24 mouse cellular contexts compared by ENCODE assay signal in the genomic region with DNA sequence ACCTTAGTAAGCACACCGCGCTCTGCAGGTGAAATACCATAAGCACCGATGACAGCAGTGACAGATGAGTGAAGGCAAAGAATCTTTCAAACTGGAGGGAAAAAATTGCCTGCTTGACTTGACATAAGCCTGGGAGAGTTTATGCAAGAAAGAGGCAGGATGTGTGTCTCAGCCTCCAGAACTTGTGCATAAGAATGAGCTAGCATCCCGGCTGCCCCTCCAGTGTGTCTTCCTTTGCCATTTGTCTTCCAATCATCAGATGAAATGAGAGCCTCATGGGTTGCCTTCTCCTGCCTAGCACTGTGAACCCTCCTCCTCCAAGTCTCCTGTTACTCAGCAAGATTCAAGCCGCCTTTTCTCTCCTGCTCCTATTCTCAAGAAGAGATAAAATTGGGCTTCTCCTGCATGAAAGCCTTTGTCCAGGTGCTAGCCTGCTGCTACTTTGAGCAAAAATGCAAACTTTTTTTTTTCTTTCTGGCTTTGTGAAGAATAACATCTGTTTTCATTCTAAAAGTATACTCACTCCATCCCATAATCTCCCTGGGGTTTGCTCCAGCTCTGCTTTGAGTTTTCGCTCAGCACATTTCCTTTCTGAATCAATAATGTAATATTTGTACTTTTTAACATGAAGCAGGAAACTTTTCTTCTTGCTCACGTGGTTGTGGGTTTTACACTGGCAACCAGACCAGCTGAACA.
DNase-seq lines count a peak whose midpoint lies in the region; ATAC-seq and TF ChIP-seq lines count a peak whose summit lies in the region.
"Had no signal": no experiment of that assay in that cellular context is flagged by ENCODE, and none has a peak within 500 bp of the region (broad histone marks: within the 10 kb centered on the region; RNA-seq: fewer than 3 reads in every experiment).

No protein-coding gene starts in this region.

- peak; percentile 26 for DNase-seq in embryo, embryonic 11 days
- no peak for DNase-seq in embryo, embryonic 9.5 days (ENCODE audit: extremely low spot score)
- peak; percentile 1 for DNase-seq in kidney, postnatal 0 days (ENCODE audit: low spot score)
- DNase-seq in embryonic facial prominence, embryonic 10.5 days (ENCODE audit: low spot score) = no peak
- DNase-seq in testis, postnatal 14 days (ENCODE audit: low spot score) = no peak
- DNase-seq in thymus, postnatal 10 days (ENCODE audit: low spot score in 2 of 2) = no peak
- DNase-seq: adrenal gland, postnatal 14 days; cerebellum, adult 9-11 months; gastrocnemius, postnatal 25 days; heart, postnatal 4 days; kidney, adult 2 months; kidney, postnatal 14 days; lung, adult 18-20 months; lung, postnatal 10 days; right cerebral cortex, postnatal 14 days; thymus, postnatal 25 days had no signal

- no peak overlapping the region for H3K9ac ChIP-seq in kidney, postnatal 0 days (ENCODE audit: low read depth, low read length)
- no peak overlapping the region for H3K9ac ChIP-seq in kidney, embryonic 14.5 days (ENCODE audit: low read depth, low read length)
- H3K9ac ChIP-seq: hindbrain, embryonic 15.5 days; liver, embryonic 12.5 days had no signal

- no peak overlapping the region for H3K27ac ChIP-seq in kidney, postnatal 0 days
- no peak overlapping the region for H3K27ac ChIP-seq in kidney, embryonic 14.5 days (ENCODE audit: low read depth, low read length)
- 0 out of 2 replicates have a peak overlapping the region, but pooled peaks have one; percentile 16 for H3K27ac ChIP-seq in embryonic facial prominence, embryonic 10.5 days (replicated peaks)
- H3K27ac ChIP-seq in embryonic fibroblast, embryonic 13.5 days (ENCODE audit: insufficient read depth, low read length) = peak overlapping the region; percentile 82
- H3K27ac ChIP-seq: heart, embryonic 10.5 days; hindbrain, embryonic 15.5 days; layer of hippocampus, adult 2 months; liver, embryonic 12.5 days; stomach, postnatal 0 days had no signal

- no peak overlapping the region for H3K4me2 ChIP-seq in kidney, postnatal 0 days (ENCODE audit: low read length)
- no peak overlapping the region for H3K4me2 ChIP-seq in kidney, embryonic 14.5 days (replicated peaks; ENCODE audit: low read depth, low read length)
- H3K4me2 ChIP-seq: hindbrain, embryonic 15.5 days; liver, embryonic 12.5 days; midbrain, embryonic 11.5 days had no signal

- no peak for TF ChIP-seq CTCF in kidney, postnatal 0 days (IDR thresholded peaks at IDR 0.05; ENCODE audit: low read depth)
- no peak for TF ChIP-seq CTCF in embryonic fibroblast, embryonic 13.5 days (IDR thresholded peaks at IDR 0.05; ENCODE audit: borderline replicate concordance, insufficient read depth, low read length)

- H3K36me3 ChIP-seq in kidney, postnatal 0 days (ENCODE audit: insufficient read depth, low read length) = no peaks in the 10 kb centered on the region
- H3K36me3 ChIP-seq in kidney, embryonic 14.5 days (ENCODE audit: control insufficient read depth, insufficient read depth, low read length) = no peaks in the 10 kb centered on the region
- no peaks in the 10 kb centered on the region for H3K36me3 ChIP-seq in embryonic facial prominence, embryonic 10.5 days (replicated peaks)
- H3K36me3 ChIP-seq: heart, embryonic 10.5 days; hindbrain, embryonic 15.5 days; liver, embryonic 12.5 days had no signal

- H3K4me3 ChIP-seq in kidney, postnatal 0 days (replicated peaks; ENCODE audit: low read depth, low read length) = no peak overlapping the region
- no peak overlapping the region for H3K4me3 ChIP-seq in kidney, embryonic 14.5 days (ENCODE audit: low read length)
- H3K4me3 ChIP-seq in embryonic facial prominence, embryonic 10.5 days = no peak overlapping the region
- no peak overlapping the region for H3K4me3 ChIP-seq in embryonic fibroblast, embryonic 13.5 days (ENCODE audit: insufficient read depth, low read length)
- H3K4me3 ChIP-seq: heart, embryonic 10.5 days; hindbrain, embryonic 15.5 days; layer of hippocampus, adult 2 months; liver, embryonic 12.5 days had no signal

- H3K9me3 ChIP-seq in kidney, postnatal 0 days (replicated peaks; ENCODE audit: low read length) = no peaks in the 10 kb centered on the region
- no peaks in the 10 kb centered on the region for H3K9me3 ChIP-seq in kidney, embryonic 14.5 days (ENCODE audit: control insufficient read depth, low read length)
- no peaks in the 10 kb centered on the region for H3K9me3 ChIP-seq in embryonic facial prominence, embryonic 10.5 days
- H3K9me3 ChIP-seq: heart, embryonic 10.5 days; hindbrain, embryonic 15.5 days; liver, embryonic 12.5 days had no signal

- H3K4me1 ChIP-seq in kidney, postnatal 0 days (replicated peaks; ENCODE audit: insufficient read depth, low read length) = no peaks in the 10 kb centered on the region
- H3K4me1 ChIP-seq in kidney, embryonic 14.5 days (ENCODE audit: control insufficient read depth, insufficient read depth, low read length) = no peaks in the 10 kb centered on the region
- H3K4me1 ChIP-seq in embryonic facial prominence, embryonic 10.5 days = peaks cover 16% of the 10 kb centered on the region
- H3K4me1 ChIP-seq in embryonic fibroblast, embryonic 13.5 days (ENCODE audit: control insufficient read depth, insufficient read depth, low read length) = peaks cover 11% of the 10 kb centered on the region
- H3K4me1 ChIP-seq: heart, embryonic 10.5 days; hindbrain, embryonic 15.5 days; liver, embryonic 12.5 days had no signal

- TF ChIP-seq POLR2A in embryonic fibroblast, embryonic 13.5 days (IDR thresholded peaks at IDR 0.05; ENCODE audit: low read depth, low read length) = no peak

- no peak for ATAC-seq in kidney, postnatal 0 days (replicated peaks; ENCODE audit: low FRiP score, low read depth)
- ATAC-seq in kidney, embryonic 14.5 days (ENCODE audit: low FRiP score, low TSS enrichment) = no peak
- ATAC-seq: liver, embryonic 12.5 days had no signal

- no peaks in the 10 kb centered on the region for H3K27me3 ChIP-seq in kidney, postnatal 0 days (ENCODE audit: insufficient read depth, low read length)
- no peaks in the 10 kb centered on the region for H3K27me3 ChIP-seq in kidney, embryonic 14.5 days (ENCODE audit: control insufficient read depth, insufficient read depth, low read length)
- no peaks in the 10 kb centered on the region for H3K27me3 ChIP-seq in embryonic facial prominence, embryonic 10.5 days (replicated peaks; ENCODE audit: low read depth, poor library complexity, severe bottlenecking)
- H3K27me3 ChIP-seq: hindbrain, embryonic 15.5 days; liver, embryonic 12.5 days had no signal

- 63% methylated on average over 7 of the region's 7 CpGs for whole genome bisulfite sequencing in kidney, postnatal 0 days
- WGBS in kidney, embryonic 14.5 days = 68% methylated on average over 7 of the region's 7 CpGs
- WGBS in embryonic facial prominence, embryonic 10.5 days = 64% methylated on average over 7 of the region's 7 CpGs

Comparison
In these comparisons a context has a peak if more than half of its experiments do, and no peak if none do; other contexts are left out.
1. DNase-seq: peak in embryo, embryonic 11 days (single experiment) and kidney, postnatal 0 days (single experiment); none in embryo, embryonic 9.5 days (single experiment), embryonic facial prominence, embryonic 10.5 days (single experiment), testis, postnatal 14 days (single experiment) and thymus, postnatal 10 days (0 of 2).
2. H3K27ac ChIP-seq: peak in embryonic facial prominence, embryonic 10.5 days (single experiment) and embryonic fibroblast, embryonic 13.5 days (single experiment); none in kidney, postnatal 0 days (single experiment) and kidney, embryonic 14.5 days (single experiment).